Mouse (Mus musculus) midbrain, embryonic 15.5 days (tissue): ENCODE measurements at regions not wholly inside any gene's neighbourhood (a gene's known extent, or its start where the extent isn't known, plus 50 kb on each side); places are given as distances from the start of the nearest gene placed in this dataset.
A peak's percentile ranks its signal among the peaks of the same experiment; 100 is the strongest.

Experiments used
- ATAC-seq: fragments of 200-750 bp; cut with Nextera tagmentation; replicated peaks from 2 replicates; pipeline ENCODE4 v1.8.0; 2017; ENCODE audit warnings: moderate TSS enrichment
- H3K27ac ChIP-seq: fragments of 300-500 bp; sonication (generic); 2 replicates; pipeline ENCODE4 v1.5.1; 2015; ENCODE audit warnings: mild to moderate bottlenecking, inconsistent platforms
- H3K27me3 ChIP-seq: fragments of 300-500 bp; sonication (generic); replicated peaks from 2 replicates; pipeline ENCODE4 v1.6.1; 2015; ENCODE audit warnings: inconsistent platforms
- H3K36me3 ChIP-seq: fragments of 300-500 bp; sonication (generic); replicated peaks from 2 replicates; pipeline ENCODE4 v1.6.1; 2015; ENCODE audit warnings: inconsistent platforms
- H3K4me1 ChIP-seq: fragments of 300-500 bp; sonication (generic); 2 replicates; pipeline ENCODE4 v1.6.1; 2015; ENCODE audit warnings: inconsistent platforms
- H3K4me2 ChIP-seq: fragments of 300-500 bp; sonication (generic); 2 replicates; pipeline ENCODE4 v1.6.1; 2015; ENCODE audit warnings: inconsistent platforms, mild to moderate bottlenecking, moderate library complexity
- H3K4me3 ChIP-seq: fragments of 300-500 bp; sonication (generic); 2 replicates; pipeline ENCODE4 v1.5.1; 2015; ENCODE audit warnings: mild to moderate bottlenecking, inconsistent platforms
- H3K9ac ChIP-seq: fragments of 300-500 bp; sonication (generic); 2 replicates; pipeline ENCODE4 v1.6.1; 2015; ENCODE audit warnings: mild to moderate bottlenecking, inconsistent platforms
- H3K9me3 ChIP-seq: fragments of 300-500 bp; sonication (generic); 2 replicates; pipeline ENCODE4 v1.6.1; 2016; ENCODE audit warnings: inconsistent platforms
- WGBS: fragments of 180-500 bp; shearing (Covaris S2); methylation state at CpG from one replicate; pipeline ENCODE4 v1.1.7; 2015; ENCODE audit warnings: mixed read lengths; 5-methylcytosine and 5-hydroxymethylcytosine counted together

GRCm38 (mm10) chr9:49923981-49924501, 125.3 kb upstream of the Ncam1 start:
- no peak for ATAC-seq
- no peak overlapping the region for H3K4me3 ChIP-seq
- no peaks in the 10 kb centered on the region for H3K36me3 ChIP-seq
- H3K4me2 ChIP-seq: no peak overlapping the region
- H3K4me1 ChIP-seq: peaks cover 9% of the 10 kb centered on the region; the same call in 1 of the 2 replicates
- no peak overlapping the region for H3K27ac ChIP-seq
- H3K9ac ChIP-seq: no peak overlapping the region
- H3K9me3 ChIP-seq: no peaks in the 10 kb centered on the region
- WGBS: 65% methylated on average over 4 of the region's 4 CpGs
- H3K27me3 ChIP-seq: no peaks in the 10 kb centered on the region

GRCm38 (mm10) chr9:49922770-49923169, 124.0 kb upstream of the Ncam1 start:
- Histone ChIP-seq H3K27ac (no peak overlapping the region), H3K9me3 (no peaks in the 10 kb centered on the region), H3K27me3 (no peaks in the 10 kb centered on the region), H3K36me3 (no peaks in the 10 kb centered on the region), H3K4me2 (no peak overlapping the region), H3K9ac (no peak overlapping the region), H3K4me1 (peaks cover 9% of the 10 kb centered on the region; the same call in 1 of the 2 replicates), H3K4me3 (no peak overlapping the region)
- 43% methylated on average over 3 of the region's 3 CpGs for WGBS
- no peak for ATAC-seq

GRCm38 (mm10) chr9:49922162-49922561, 123.4 kb upstream of the Ncam1 start:
- 20% methylated on average over 2 of the region's 2 CpGs for WGBS
- Histone ChIP-seq H3K4me3 (no peak overlapping the region), H3K36me3 (no peaks in the 10 kb centered on the region), H3K4me1 (peaks cover 9% of the 10 kb centered on the region; the same call in 1 of the 2 replicates), H3K9ac (no peak overlapping the region), H3K9me3 (no peaks in the 10 kb centered on the region), H3K4me2 (no peak overlapping the region), H3K27me3 (no peaks in the 10 kb centered on the region), H3K27ac (no peak overlapping the region)
- ATAC-seq: no peak

- Histone ChIP-seq H3K4me3 (no peak overlapping the region), H3K27ac (no peak overlapping the region), H3K27me3 (no peaks in the 10 kb centered on the region), H3K36me3 (no peaks in the 10 kb centered on the region), H3K4me1 (peaks cover 9% of the 10 kb centered on the region; the same call in 1 of the 2 replicates), H3K4me2 (no peak overlapping the region), H3K9ac (no peak overlapping the region), H3K9me3 (no peaks in the 10 kb centered on the region)
- 81% methylated on average over 3 of the region's 3 CpGs for WGBS
- ATAC-seq: no peak
Observed at GRCm38 (mm10) chr9:49921306-49921705, 122.6 kb upstream of the Ncam1 start.

- H3K27me3 ChIP-seq: no peaks in the 10 kb centered on the region
- no peak overlapping the region for H3K27ac ChIP-seq
- 84% methylated on average over 4 of the region's 4 CpGs for WGBS
- no peak overlapping the region for H3K4me2 ChIP-seq
- no peaks in the 10 kb centered on the region for H3K9me3 ChIP-seq
- ATAC-seq: no peak
- H3K4me3 ChIP-seq: no peak overlapping the region
- no peaks in the 10 kb centered on the region for H3K4me1 ChIP-seq
- no peaks in the 10 kb centered on the region for H3K36me3 ChIP-seq
- no peak overlapping the region for H3K9ac ChIP-seq
Observed at GRCm38 (mm10) chr9:49915046-49915719, 116.5 kb upstream of the Ncam1 start.

GRCm38 (mm10) chr9:49913677-49914076, 115.0 kb upstream of the Ncam1 start:
- no peaks in the 10 kb centered on the region for H3K4me1 ChIP-seq
- H3K4me2 ChIP-seq: no peak overlapping the region
- WGBS: 87% methylated on average over 4 of the region's 4 CpGs
- H3K36me3 ChIP-seq: no peaks in the 10 kb centered on the region
- no peak for ATAC-seq
- no peaks in the 10 kb centered on the region for H3K9me3 ChIP-seq
- H3K27me3 ChIP-seq: no peaks in the 10 kb centered on the region
- no peak overlapping the region for H3K4me3 ChIP-seq
- H3K9ac ChIP-seq: no peak overlapping the region
- H3K27ac ChIP-seq: no peak overlapping the region

- Histone ChIP-seq H3K27ac (no peak overlapping the region), H3K27me3 (no peaks in the 10 kb centered on the region), H3K4me2 (no peak overlapping the region), H3K4me1 (no peaks in the 10 kb centered on the region), H3K9ac (no peak overlapping the region), H3K4me3 (no peak overlapping the region), H3K36me3 (no peaks in the 10 kb centered on the region), H3K9me3 (no peaks in the 10 kb centered on the region)
- no peak for ATAC-seq
- WGBS: 82% methylated on average over 1 of the region's 1 CpGs
Observed at GRCm38 (mm10) chr9:49912306-49912705, 113.6 kb upstream of the Ncam1 start.

GRCm38 (mm10) chr9:49906306-49906705, 107.6 kb upstream of the Ncam1 start:
- H3K4me2 ChIP-seq: no peak overlapping the region
- no peaks in the 10 kb centered on the region for H3K36me3 ChIP-seq
- H3K27me3 ChIP-seq: no peaks in the 10 kb centered on the region
- no peak overlapping the region for H3K9ac ChIP-seq
- H3K27ac ChIP-seq: no peak overlapping the region
- 54% methylated on average over 4 of the region's 4 CpGs for WGBS
- H3K9me3 ChIP-seq: no peaks in the 10 kb centered on the region
- no peak overlapping the region for H3K4me3 ChIP-seq
- no peak for ATAC-seq
- H3K4me1 ChIP-seq: no peaks in the 10 kb centered on the region; the same call in 1 of the 2 replicates

GRCm38 (mm10) chr9:49905703-49906102, 107.0 kb upstream of the Ncam1 start:
- Histone ChIP-seq H3K9ac (no peak overlapping the region), H3K9me3 (no peaks in the 10 kb centered on the region), H3K27me3 (no peaks in the 10 kb centered on the region), H3K4me1 (peaks cover 5% of the 10 kb centered on the region; the same call in 1 of the 2 replicates), H3K4me2 (no peak overlapping the region), H3K36me3 (no peaks in the 10 kb centered on the region), H3K27ac (no peak overlapping the region), H3K4me3 (no peak overlapping the region)
- ATAC-seq: no peak
- 86% methylated on average over 4 of the region's 4 CpGs for WGBS

- Histone ChIP-seq H3K9ac (no peak overlapping the region), H3K36me3 (no peaks in the 10 kb centered on the region), H3K27ac (no peak overlapping the region), H3K4me1 (peaks cover 11% of the 10 kb centered on the region; the same call in 1 of the 2 replicates), H3K4me3 (no peak overlapping the region), H3K4me2 (no peak overlapping the region), H3K27me3 (no peaks in the 10 kb centered on the region), H3K9me3 (no peaks in the 10 kb centered on the region)
- no peak for ATAC-seq
- 85% methylated on average over 5 of the region's 5 CpGs for WGBS
Observed at GRCm38 (mm10) chr9:49898947-49899346, 100.2 kb upstream of the Ncam1 start.

- WGBS: 57% methylated on average over 12 of the region's 12 CpGs
- H3K4me2 ChIP-seq: no peak overlapping the region
- H3K9me3 ChIP-seq: no peaks in the 10 kb centered on the region
- ATAC-seq: no peak
- no peaks in the 10 kb centered on the region for H3K4me1 ChIP-seq
- no peak overlapping the region for H3K27ac ChIP-seq
- H3K9ac ChIP-seq: no peak overlapping the region
- no peaks in the 10 kb centered on the region for H3K36me3 ChIP-seq
- H3K27me3 ChIP-seq: no peaks in the 10 kb centered on the region
- H3K4me3 ChIP-seq: no peak overlapping the region
Observed at GRCm38 (mm10) chr9:49884516-49885343, 86.0 kb upstream of the Ncam1 start.

- Histone ChIP-seq H3K9ac (no peak overlapping the region), H3K4me3 (no peak overlapping the region), H3K9me3 (no peaks in the 10 kb centered on the region), H3K4me1 (peaks cover under 1% of the 10 kb centered on the region), H3K4me2 (no peak overlapping the region), H3K27ac (no peak overlapping the region), H3K36me3 (no peaks in the 10 kb centered on the region), H3K27me3 (no peaks in the 10 kb centered on the region)
- 7% methylated on average over 3 of the region's 3 CpGs for WGBS
- peak; percentile 58; the same call in 1 of the 2 replicates for ATAC-seq
Observed at GRCm38 (mm10) chr9:49879361-49880128, 80.8 kb upstream of the Ncam1 start.
